Mouse (Mus musculus): ENCODE data around the gene Sytl3. TPM values are rescaled to one million over a fixed set of nuclear protein-coding genes. Genes with fewer than 3 reads are reported as not detected.
"Not testable (repeated sequence)": the region's sequence is repeated elsewhere in the genome, so short reads cannot be mapped to it uniquely, and the experiment has no call there.

Gene Sytl3
- total and polyA plus RNA-seq, 3 experiments, result 0.16 to 0.34 (median 0.23) TPM

GRCm38 (mm10) chr17:6640771-6641429 lies 18.0 kb upstream of the Sytl3 start:
- H3K27ac ChIP-seq; H3K79me2 ChIP-seq (replicated peaks; ENCODE audit: control insufficient read depth, insufficient read depth, low read length); H3K9ac ChIP-seq (ENCODE audit: low read depth, low read length); H3K4me1 ChIP-seq (ENCODE audit: control insufficient read depth, insufficient read depth, low read length); H3K36me3 ChIP-seq (ENCODE audit: control insufficient read depth, insufficient read depth, low read length); intact Hi-C loops (cut with DNase I); H3K4me3 ChIP-seq; DNase-seq; H3K27me3 ChIP-seq (ENCODE audit: control insufficient read depth, insufficient read depth, low read length): not testable (repeated sequence)
- 75% methylated on average over 14 of the region's 14 CpGs for WGBS

- H3K4me1 ChIP-seq (ENCODE audit: control insufficient read depth, insufficient read depth, low read length); DNase-seq; H3K27ac ChIP-seq; intact Hi-C loops (cut with DNase I); H3K36me3 ChIP-seq (ENCODE audit: control insufficient read depth, insufficient read depth, low read length); H3K9ac ChIP-seq (ENCODE audit: low read depth, low read length); H3K4me3 ChIP-seq; H3K79me2 ChIP-seq (replicated peaks; ENCODE audit: control insufficient read depth, insufficient read depth, low read length); H3K27me3 ChIP-seq (ENCODE audit: control insufficient read depth, insufficient read depth, low read length): not testable (repeated sequence)
- WGBS, result 90% methylated on average over 8 of the region's 9 CpGs
Observed at GRCm38 (mm10) chr17:6644210-6644609, 14.7 kb upstream of the Sytl3 start.

GRCm38 (mm10) chr17:6644673-6645072 lies 14.2 kb upstream of the Sytl3 start:
- H3K9ac ChIP-seq (ENCODE audit: low read depth, low read length); H3K79me2 ChIP-seq (replicated peaks; ENCODE audit: control insufficient read depth, insufficient read depth, low read length); H3K4me3 ChIP-seq; H3K4me1 ChIP-seq (ENCODE audit: control insufficient read depth, insufficient read depth, low read length); H3K36me3 ChIP-seq (ENCODE audit: control insufficient read depth, insufficient read depth, low read length); intact Hi-C loops (cut with DNase I); H3K27me3 ChIP-seq (ENCODE audit: control insufficient read depth, insufficient read depth, low read length); H3K27ac ChIP-seq; DNase-seq: not testable (repeated sequence)
- 75% methylated on average over 4 of the region's 4 CpGs for WGBS

GRCm38 (mm10) chr17:6645668-6646067 lies 13.2 kb upstream of the Sytl3 start:
- H3K9ac ChIP-seq (ENCODE audit: low read depth, low read length); H3K4me1 ChIP-seq (ENCODE audit: control insufficient read depth, insufficient read depth, low read length); H3K27ac ChIP-seq; H3K79me2 ChIP-seq (replicated peaks; ENCODE audit: control insufficient read depth, insufficient read depth, low read length); DNase-seq; H3K4me3 ChIP-seq; H3K27me3 ChIP-seq (ENCODE audit: control insufficient read depth, insufficient read depth, low read length); intact Hi-C loops (cut with DNase I); H3K36me3 ChIP-seq (ENCODE audit: control insufficient read depth, insufficient read depth, low read length): not testable (repeated sequence)
- WGBS, result 92% methylated on average over 4 of the region's 4 CpGs

GRCm38 (mm10) chr17:6646841-6647240 lies 12.1 kb upstream of the Sytl3 start:
- H3K4me1 ChIP-seq (ENCODE audit: control insufficient read depth, insufficient read depth, low read length); H3K79me2 ChIP-seq (replicated peaks; ENCODE audit: control insufficient read depth, insufficient read depth, low read length); H3K9ac ChIP-seq (ENCODE audit: low read depth, low read length); DNase-seq; intact Hi-C loops (cut with DNase I); H3K27ac ChIP-seq; H3K36me3 ChIP-seq (ENCODE audit: control insufficient read depth, insufficient read depth, low read length); H3K27me3 ChIP-seq (ENCODE audit: control insufficient read depth, insufficient read depth, low read length); H3K4me3 ChIP-seq: not testable (repeated sequence)
- 98% methylated on average over 8 of the region's 8 CpGs for WGBS

- WGBS, result 96% methylated on average over 3 of the region's 3 CpGs
- H3K4me1 ChIP-seq (ENCODE audit: control insufficient read depth, insufficient read depth, low read length); H3K27ac ChIP-seq; H3K36me3 ChIP-seq (ENCODE audit: control insufficient read depth, insufficient read depth, low read length); H3K27me3 ChIP-seq (ENCODE audit: control insufficient read depth, insufficient read depth, low read length); H3K9ac ChIP-seq (ENCODE audit: low read depth, low read length); H3K4me3 ChIP-seq; DNase-seq; intact Hi-C loops (cut with DNase I); H3K79me2 ChIP-seq (replicated peaks; ENCODE audit: control insufficient read depth, insufficient read depth, low read length): not testable (repeated sequence)
Observed at GRCm38 (mm10) chr17:6647452-6647851, 11.4 kb upstream of the Sytl3 start.

GRCm38 (mm10) chr17:6650904-6651565 lies 7.9 kb upstream of the Sytl3 start:
- DNase-seq; H3K27me3 ChIP-seq (ENCODE audit: control insufficient read depth, insufficient read depth, low read length); H3K4me1 ChIP-seq (ENCODE audit: control insufficient read depth, insufficient read depth, low read length); H3K4me3 ChIP-seq; H3K79me2 ChIP-seq (replicated peaks; ENCODE audit: control insufficient read depth, insufficient read depth, low read length); H3K36me3 ChIP-seq (ENCODE audit: control insufficient read depth, insufficient read depth, low read length); intact Hi-C loops (cut with DNase I); H3K27ac ChIP-seq; H3K9ac ChIP-seq (ENCODE audit: low read depth, low read length): not testable (repeated sequence)
- WGBS, result 87% methylated on average over 7 of the region's 7 CpGs

GRCm38 (mm10) chr17:6653341-6653946 lies 5.4 kb upstream of the Sytl3 start:
- H3K36me3 ChIP-seq (ENCODE audit: control insufficient read depth, insufficient read depth, low read length); H3K79me2 ChIP-seq (replicated peaks; ENCODE audit: control insufficient read depth, insufficient read depth, low read length); H3K4me3 ChIP-seq; H3K27me3 ChIP-seq (ENCODE audit: control insufficient read depth, insufficient read depth, low read length); DNase-seq; H3K27ac ChIP-seq; H3K4me1 ChIP-seq (ENCODE audit: control insufficient read depth, insufficient read depth, low read length); H3K9ac ChIP-seq (ENCODE audit: low read depth, low read length); intact Hi-C loops (cut with DNase I): not testable (repeated sequence)
- WGBS, result 88% methylated on average over 4 of the region's 5 CpGs

GRCm38 (mm10) chr17:6655087-6655511 lies 3.8 kb upstream of the Sytl3 start:
- peak overlapping the region; percentile 64 for H3K27ac ChIP-seq
- H3K79me2 ChIP-seq (replicated peaks; ENCODE audit: control insufficient read depth, insufficient read depth, low read length); H3K4me1 ChIP-seq (ENCODE audit: control insufficient read depth, insufficient read depth, low read length); H3K27me3 ChIP-seq (ENCODE audit: control insufficient read depth, insufficient read depth, low read length); intact Hi-C loops (cut with DNase I); H3K36me3 ChIP-seq (ENCODE audit: control insufficient read depth, insufficient read depth, low read length): not testable (repeated sequence)
- 0% methylated on average over 36 of the region's 36 CpGs for WGBS
- H3K4me3 ChIP-seq, result peak overlapping the region; percentile 56
- peak; percentile 76 to 79 for DNase-seq
- H3K9ac ChIP-seq (ENCODE audit: low read depth, low read length), result peak overlapping the region; percentile 59
